Mouse (Mus musculus): ENCODE measurements at regions not wholly inside any gene's neighbourhood (a gene's known extent, or its start where the extent isn't known, plus 50 kb on each side); places are given as distances from the start of the nearest gene placed in this dataset.

- H3K79me2 ChIP-seq (ENCODE audit: control insufficient read depth, insufficient read depth, low read length): no peaks in the 10 kb centered on the region
Measured at GRCm38 (mm10) chr12:112333125-112334079, 155.8 kb upstream of the A530016L24Rik start.

GRCm38 (mm10) chr12:112334106-112334855, 155.0 kb upstream of the A530016L24Rik start:
- WGBS: 83% methylated on average over 20 of the region's 20 CpGs
- no peak overlapping the region for H3K4me3 ChIP-seq (ENCODE audit: insufficient read depth, low read depth, low read length)
- TF ChIP-seq POLR2A (IDR thresholded peaks at IDR 0.05; ENCODE audit: extremely low read depth, insufficient read depth, low read length) (no peak), CTCF (IDR thresholded peaks at IDR 0.05; ENCODE audit: low read depth, low read length) (no peak)
- H3K9ac ChIP-seq (ENCODE audit: low read depth, low read length): no peak overlapping the region
- H3K27me3 ChIP-seq (ENCODE audit: control insufficient read depth, insufficient read depth, low read length): no peaks in the 10 kb centered on the region
- no peak overlapping the region for H3K27ac ChIP-seq (replicated peaks; ENCODE audit: insufficient read depth, low read depth, low read length)
- H3K4me1 ChIP-seq (ENCODE audit: control insufficient read depth, insufficient read depth, low read length): no peaks in the 10 kb centered on the region
- no peaks in the 10 kb centered on the region for H3K36me3 ChIP-seq (ENCODE audit: control insufficient read depth, insufficient read depth, low read length)
- no peaks in the 10 kb centered on the region for H3K79me2 ChIP-seq (ENCODE audit: control insufficient read depth, insufficient read depth, low read length)
- no peak for DNase-seq (ENCODE audit: extremely low read depth, low read depth, low spot score)

More at GRCm38 (mm10) chr12:112333125-112334079, 155.8 kb upstream of the A530016L24Rik start:
- 79% methylated on average over 19 of the region's 19 CpGs for whole genome bisulfite sequencing
- H3K4me1 ChIP-seq (ENCODE audit: control insufficient read depth, insufficient read depth, low read length): no peaks in the 10 kb centered on the region
- no peaks in the 10 kb centered on the region for H3K27me3 ChIP-seq (ENCODE audit: control insufficient read depth, insufficient read depth, low read length)
- no peak for TF ChIP-seq CTCF (IDR thresholded peaks at IDR 0.05; ENCODE audit: low read depth, low read length)
- no peak for TF ChIP-seq POLR2A (IDR thresholded peaks at IDR 0.05; ENCODE audit: extremely low read depth, insufficient read depth, low read length)
- no peaks in the 10 kb centered on the region for H3K36me3 ChIP-seq (ENCODE audit: control insufficient read depth, insufficient read depth, low read length)
- no peak overlapping the region for H3K4me3 ChIP-seq (ENCODE audit: insufficient read depth, low read depth, low read length)
- no peak overlapping the region for H3K9ac ChIP-seq (ENCODE audit: low read depth, low read length)
- no peak overlapping the region for H3K27ac ChIP-seq (replicated peaks; ENCODE audit: insufficient read depth, low read depth, low read length)
- DNase-seq (ENCODE audit: extremely low read depth, low read depth, low spot score): no peak

GRCm38 (mm10) chr12:112335641-112336040, 153.6 kb upstream of the A530016L24Rik start:
- WGBS: 87% methylated on average over 7 of the region's 7 CpGs
- no peak overlapping the region for H3K27ac ChIP-seq (replicated peaks; ENCODE audit: insufficient read depth, low read depth, low read length)
- H3K4me1 ChIP-seq (ENCODE audit: control insufficient read depth, insufficient read depth, low read length): no peaks in the 10 kb centered on the region
- no peak overlapping the region for H3K9ac ChIP-seq (ENCODE audit: low read depth, low read length)
- no peaks in the 10 kb centered on the region for H3K79me2 ChIP-seq (ENCODE audit: control insufficient read depth, insufficient read depth, low read length)
- TF ChIP-seq CTCF (IDR thresholded peaks at IDR 0.05; ENCODE audit: low read depth, low read length) (no peak), POLR2A (IDR thresholded peaks at IDR 0.05; ENCODE audit: extremely low read depth, insufficient read depth, low read length) (no peak)
- H3K27me3 ChIP-seq (ENCODE audit: control insufficient read depth, insufficient read depth, low read length): no peaks in the 10 kb centered on the region
- no peak overlapping the region for H3K4me3 ChIP-seq (ENCODE audit: insufficient read depth, low read depth, low read length)
- no peaks in the 10 kb centered on the region for H3K36me3 ChIP-seq (ENCODE audit: control insufficient read depth, insufficient read depth, low read length)
- DNase-seq (ENCODE audit: extremely low read depth, low read depth, low spot score): no peak

- H3K4me3 ChIP-seq (ENCODE audit: insufficient read depth, low read depth, low read length): no peak overlapping the region
- TF ChIP-seq POLR2A (IDR thresholded peaks at IDR 0.05; ENCODE audit: extremely low read depth, insufficient read depth, low read length) (no peak), CTCF (IDR thresholded peaks at IDR 0.05; ENCODE audit: low read depth, low read length) (no peak)
- no peaks in the 10 kb centered on the region for H3K27me3 ChIP-seq (ENCODE audit: control insufficient read depth, insufficient read depth, low read length)
- H3K79me2 ChIP-seq (ENCODE audit: control insufficient read depth, insufficient read depth, low read length): no peaks in the 10 kb centered on the region
- no peak overlapping the region for H3K27ac ChIP-seq (replicated peaks; ENCODE audit: insufficient read depth, low read depth, low read length)
- WGBS: 85% methylated on average over 9 of the region's 9 CpGs
- no peaks in the 10 kb centered on the region for H3K4me1 ChIP-seq (ENCODE audit: control insufficient read depth, insufficient read depth, low read length)
- no peak overlapping the region for H3K9ac ChIP-seq (ENCODE audit: low read depth, low read length)
- no peaks in the 10 kb centered on the region for H3K36me3 ChIP-seq (ENCODE audit: control insufficient read depth, insufficient read depth, low read length)
- DNase-seq (ENCODE audit: extremely low read depth, low read depth, low spot score): no peak
Measured at GRCm38 (mm10) chr12:112336691-112337295, 152.5 kb upstream of the A530016L24Rik start.

- WGBS: 81% methylated on average over 11 of the region's 11 CpGs
Measured at GRCm38 (mm10) chr12:112337443-112337842, 151.8 kb upstream of the A530016L24Rik start.

More at GRCm38 (mm10) chr12:112337443-112337842, 151.8 kb upstream of the A530016L24Rik start:
- H3K36me3 ChIP-seq (ENCODE audit: control insufficient read depth, insufficient read depth, low read length): no peaks in the 10 kb centered on the region
- H3K79me2 ChIP-seq (ENCODE audit: control insufficient read depth, insufficient read depth, low read length): no peaks in the 10 kb centered on the region
- no peak overlapping the region for H3K4me3 ChIP-seq (ENCODE audit: insufficient read depth, low read depth, low read length)
- H3K27me3 ChIP-seq (ENCODE audit: control insufficient read depth, insufficient read depth, low read length): no peaks in the 10 kb centered on the region
- no peak overlapping the region for H3K9ac ChIP-seq (ENCODE audit: low read depth, low read length)
- H3K4me1 ChIP-seq (ENCODE audit: control insufficient read depth, insufficient read depth, low read length): no peaks in the 10 kb centered on the region
- no peak for DNase-seq (ENCODE audit: extremely low read depth, low read depth, low spot score)
- TF ChIP-seq POLR2A (IDR thresholded peaks at IDR 0.05; ENCODE audit: extremely low read depth, insufficient read depth, low read length): no peak
- TF ChIP-seq CTCF (IDR thresholded peaks at IDR 0.05; ENCODE audit: low read depth, low read length): no peak
- H3K27ac ChIP-seq (replicated peaks; ENCODE audit: insufficient read depth, low read depth, low read length): no peak overlapping the region
